Mouse (Mus musculus): ENCODE measurements around the gene Akr1b3.

GRCm38 (mm10) chr6:34344935-34345334 is 27.7 kb upstream of the Akr1b3 start:
- TF ChIP-seq CTCF (IDR thresholded peaks at IDR 0.05; ENCODE audit: low read depth) = no peak
- no peak for TF ChIP-seq EP300 (IDR thresholded peaks at IDR 0.05; ENCODE audit: low read depth)
